1 mouse cellular context compared by ENCODE assay signal in genomic region chr13:35755002-35755401, GRCm38 (mm10).
TF ChIP-seq lines count a peak whose summit lies in the region.

No protein-coding gene starts in this region.

TF ChIP-seq in MEL, 35 proteins besides CTCF, POLR2A, EP300 and RAD21 (continued from another document):
- TF ChIP-seq MAFK (IDR thresholded peaks at IDR 0.05; ENCODE audit: borderline replicate concordance, low read depth, low read length) (no peak), UBTF (IDR thresholded peaks at IDR 0.05; ENCODE audit: borderline replicate concordance, insufficient read depth, low read depth, low read length) (no peak), BHLHE40 (IDR thresholded peaks at IDR 0.05; ENCODE audit: borderline replicate concordance, low read depth, low read length) (peak; percentile 73), CHD2 (IDR thresholded peaks at IDR 0.05; ENCODE audit: low read length) (no peak), USF2 (IDR thresholded peaks at IDR 0.05; ENCODE audit: borderline replicate concordance in 1 of 2, insufficient read depth in 1 of 2, low read depth in 1 of 2, low read length in 2 of 2) (no peak), JUND (IDR thresholded peaks at IDR 0.05; ENCODE audit: low read depth, low read length) (no peak), MAZ (IDR thresholded peaks at IDR 0.05; ENCODE audit: low read depth, low read length) (0 out of 2 replicates have a peak, but pooled peaks have one; percentile 35), GATA1 (IDR thresholded peaks at IDR 0.05; ENCODE audit: low read depth, low read length) (peak; percentile 49), TCF12 (IDR thresholded peaks at IDR 0.05; ENCODE audit: low read depth, low read length) (no peak), RCOR1 (IDR thresholded peaks at IDR 0.05; ENCODE audit: low read depth, low read length) (no peak), MAX (IDR thresholded peaks at IDR 0.05; ENCODE audit: low read length) (no peak), ELF1 (IDR thresholded peaks at IDR 0.05; ENCODE audit: low read depth, low read length) (no peak), SMC3 (IDR thresholded peaks at IDR 0.05; ENCODE audit: low read depth, low read length) (no peak), SIN3A (IDR thresholded peaks at IDR 0.05; ENCODE audit: low read length) (peak; percentile 70), ETS1 (IDR thresholded peaks at IDR 0.05; ENCODE audit: low read depth, low read length) (peak; percentile 89), USF1 (IDR thresholded peaks at IDR 0.05; ENCODE audit: low read depth, low read length) (peak; percentile 73), NELFE (IDR thresholded peaks at IDR 0.05; ENCODE audit: low read depth, low read length) (no peak; the same call in 1 of the 2 replicates), E2F4 (IDR thresholded peaks at IDR 0.05; ENCODE audit: borderline replicate concordance, low read depth, low read length) (no peak), TBP (IDR thresholded peaks at IDR 0.05; ENCODE audit: low read depth, low read length) (no peak), POLR2AphosphoS2 (IDR thresholded peaks at IDR 0.05; ENCODE audit: low read length) (no peak), KAT2A (conservative IDR thresholded peaks at IDR 0.05; ENCODE audit: low read depth, low read length) (no peak), GABPA (IDR thresholded peaks at IDR 0.05; ENCODE audit: low read depth, low read length) (no peak), CHD1 (IDR thresholded peaks at IDR 0.05; ENCODE audit: low read depth, low read length) (no peak), MXI1 (IDR thresholded peaks at IDR 0.05; ENCODE audit: low read depth, low read length) (no peak)
